Mouse (Mus musculus) activated CD4-positive, CD25-positive, alpha-beta regulatory T cell (primary cell): ENCODE data around the gene Man2c1. TPM values are rescaled to one million over a fixed set of nuclear protein-coding genes. Genes with fewer than 3 reads are reported as not detected.

Source experiments
- polyA plus RNA-seq, 2 experiments: library from polyadenylated mRNA; unstranded; fragments of 100-300 nt; shearing (Covaris generic); gene quantifications; one replicate each; pipeline ENCODE4 v1.2.1; 2017

Man2c1 gene
- 10 to 100 TPM; 38.8 to 43.2 TPM for polyA plus RNA-seq

GRCm38 (mm10) chr9:57130577-57131433 lies at the start of gene Man2c1:
TSS of gene Man2c1 (plus strand) at chr9:57130690.

DNA sequence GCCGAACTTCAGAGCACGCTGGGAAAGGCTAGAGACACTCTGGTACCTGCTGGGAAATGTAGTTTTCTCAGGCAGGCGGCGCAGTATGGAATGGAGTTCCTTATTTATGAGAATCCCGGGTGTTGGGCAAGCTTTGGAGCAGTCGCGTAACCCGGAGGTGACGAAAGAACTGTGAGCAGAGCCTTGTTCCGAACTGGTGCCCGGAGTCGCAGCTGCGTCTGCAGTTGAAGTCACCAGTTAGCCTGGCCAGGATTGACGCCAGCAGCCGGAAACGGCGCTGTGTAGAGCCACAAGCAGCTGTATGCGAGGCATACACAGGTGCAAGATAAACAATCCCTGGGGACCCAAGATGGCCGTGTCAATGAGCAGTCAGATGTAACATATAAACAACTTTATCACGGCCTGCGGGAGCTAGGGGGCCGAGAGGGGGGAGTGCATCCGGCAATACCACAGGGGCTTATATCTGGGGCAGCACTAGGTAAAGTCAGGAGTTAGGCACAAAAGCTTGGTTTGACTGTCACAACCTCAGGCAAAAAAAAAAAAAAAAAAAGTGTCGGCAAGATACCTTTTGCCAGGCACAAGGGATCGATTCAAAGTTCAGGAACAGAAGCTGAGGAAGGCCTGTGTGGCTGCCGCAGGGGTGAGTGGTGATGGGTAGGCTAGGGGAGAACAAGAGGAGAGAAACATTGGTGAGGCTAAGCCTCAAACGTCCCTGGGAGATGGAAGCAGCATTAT lies 17.8 kb downstream of the Man2c1 start, which contains the start of gene Neil1:
Gene Neil1, minus strand, starts transcription at position 162 of the 735 bp plus-strand sequence.

DNA sequence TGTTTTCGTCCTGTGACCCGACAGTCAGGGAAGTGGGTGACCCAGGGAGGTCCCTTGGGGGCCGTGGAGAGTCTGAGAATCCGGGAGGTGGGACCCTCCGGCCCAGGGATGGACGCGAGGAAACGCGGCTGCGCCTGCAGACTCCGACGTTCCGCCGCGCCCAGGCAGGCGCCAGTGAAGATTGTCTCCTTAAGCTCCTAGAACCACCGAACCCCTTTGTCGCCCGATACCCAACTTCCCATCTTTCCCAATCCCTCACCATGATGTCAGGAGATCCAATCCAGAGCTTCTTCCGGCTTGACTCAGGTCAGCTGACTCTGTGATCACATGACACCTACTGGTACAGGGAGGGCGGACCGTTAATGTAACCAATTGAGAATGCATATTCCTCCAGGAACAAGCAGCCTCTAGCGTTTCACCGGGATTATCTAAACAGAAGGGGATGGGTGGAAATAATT lies 27.6 kb downstream of the Man2c1 start, which contains the start of gene Commd4:
Gene Commd4, minus strand, starts transcription at position 319 of the 458 bp plus-strand sequence.

Other genes starting within 250 kb of the Man2c1 start
- 1 to 10 TPM; 6.7 to 8.4 TPM for gene Snx33, start 202.3 kb upstream of the Man2c1 start, polyA plus RNA-seq
- 100 to 1,000 TPM in 1 of 2 experiments, 10 to 100 TPM in 1; 92.8 to 112 TPM for gene Imp3, start 193.2 kb upstream of the Man2c1 start, polyA plus RNA-seq
- 10 to 100 TPM; 17.0 to 17.7 TPM for gene Snupn, start 179.8 kb upstream of the Man2c1 start, polyA plus RNA-seq
- 10 to 100 TPM; 12.8 to 20.3 TPM for gene Ptpn9, start 135.8 kb upstream of the Man2c1 start, polyA plus RNA-seq
- gene Sin3a, start 58.6 kb upstream of the Man2c1 start, polyA plus RNA-seq = 10 to 100 TPM; 26.4 to 30.3 TPM
- 10 to 100 TPM; 19.2 to 28.5 TPM for gene Neil1, start 17.6 kb downstream of the Man2c1 start, polyA plus RNA-seq
- 100 to 1,000 TPM; 265 to 305 TPM for gene Commd4, start 27.6 kb downstream of the Man2c1 start, polyA plus RNA-seq
- gene Trcg1, start 105.9 kb downstream of the Man2c1 start, polyA plus RNA-seq = under 1 TPM in 1 of 2 experiments, not detected in 1; 0.33 TPM
- gene 1700017B05Rik, start 131.9 kb downstream of the Man2c1 start, polyA plus RNA-seq = 10 to 100 TPM; 16.2 to 66.7 TPM